Mouse (Mus musculus) kidney, postnatal 10 days (tissue): ENCODE results near the gene Rgs6.

Source experiments
- DNase-seq: peaks from one replicate; pipeline ENCODE4 v3.0.0; 2021; ENCODE audit warnings: mixed read lengths

Gene Rgs6

GRCm38 (mm10) chr12:82880711-82881110 is 292.6 kb downstream of the Rgs6 start:
- DNase-seq = no peak

GRCm38 (mm10) chr12:82883079-82883478 is 295.0 kb downstream of the Rgs6 start:
- no peak for DNase-seq

- DNase-seq = no peak
These were observed 307.1 kb downstream of the Rgs6 start for GRCm38 (mm10) chr12:82894971-82895838.

- no peak for DNase-seq
These were observed 317.7 kb downstream of the Rgs6 start for GRCm38 (mm10) chr12:82905773-82906172.

- no peak for DNase-seq
These were observed 322.8 kb downstream of the Rgs6 start for GRCm38 (mm10) chr12:82910846-82911245.

- no peak for DNase-seq
These were observed 326.0 kb downstream of the Rgs6 start for GRCm38 (mm10) chr12:82914127-82914526.

- DNase-seq = no peak
These were observed 332.1 kb downstream of the Rgs6 start for GRCm38 (mm10) chr12:82920146-82920545.

GRCm38 (mm10) chr12:82921287-82922015 is 333.4 kb downstream of the Rgs6 start:
- no peak for DNase-seq

GRCm38 (mm10) chr12:82922856-82923506 is 334.9 kb downstream of the Rgs6 start:
- no peak for DNase-seq

GRCm38 (mm10) chr12:82932706-82933461 is 344.8 kb downstream of the Rgs6 start:
- peak; percentile 50 for DNase-seq

GRCm38 (mm10) chr12:82935121-82935762 is 347.1 kb downstream of the Rgs6 start:
- no peak for DNase-seq

GRCm38 (mm10) chr12:82935767-82936166 is 347.7 kb downstream of the Rgs6 start:
- no peak for DNase-seq

GRCm38 (mm10) chr12:82940461-82940860 is 352.4 kb downstream of the Rgs6 start:
- DNase-seq = no peak

GRCm38 (mm10) chr12:82946507-82946906 is 358.4 kb downstream of the Rgs6 start:
- DNase-seq = peak; percentile 89

- no peak for DNase-seq
These were observed 373.0 kb downstream of the Rgs6 start for GRCm38 (mm10) chr12:82961111-82961510.

- DNase-seq = no peak
These were observed 373.8 kb downstream of the Rgs6 start for GRCm38 (mm10) chr12:82961852-82962251.

GRCm38 (mm10) chr12:82970521-82971105 is 382.5 kb downstream of the Rgs6 start:
- DNase-seq = no peak

- peak; percentile 14 for DNase-seq
These were observed 383.1 kb downstream of the Rgs6 start for GRCm38 (mm10) chr12:82971176-82971575.

- no peak for DNase-seq
These were observed 384.6 kb downstream of the Rgs6 start for GRCm38 (mm10) chr12:82972661-82973060.

- no peak for DNase-seq
These were observed 385.7 kb downstream of the Rgs6 start for GRCm38 (mm10) chr12:82973771-82974170.

GRCm38 (mm10) chr12:82978275-82978674 is 390.2 kb downstream of the Rgs6 start:
- DNase-seq = no peak

GRCm38 (mm10) chr12:82982716-82983115 is 394.6 kb downstream of the Rgs6 start:
- DNase-seq = no peak
